Mouse (Mus musculus) testis, adult 2 months (tissue): ENCODE data around the gene Galns. TPM values are rescaled to one million over a fixed set of nuclear protein-coding genes. Genes with fewer than 3 reads are reported as not detected.
"Not testable (repeated sequence)": the region's sequence is repeated elsewhere in the genome, so short reads cannot be mapped to it uniquely, and the experiment has no call there.

ENCODE experiments used
- H3K27ac ChIP-seq: fragments of 200-500 bp; 2 replicates; pipeline ENCODE4 v1.5.1; 2012; ENCODE audit warnings: low read depth, low read length; ENCODE audit not compliant: control insufficient read depth, insufficient read depth
- H3K27me3 ChIP-seq: fragments of 200-500 bp; 2 replicates; pipeline ENCODE4 v1.6.1; 2012; ENCODE audit warnings: mild to moderate bottlenecking, low read length, moderate library complexity; ENCODE audit not compliant: control insufficient read depth, insufficient read depth
- H3K36me3 ChIP-seq: fragments of 200-500 bp; 2 replicates; pipeline ENCODE4 v1.6.1; 2012; ENCODE audit warnings: mild to moderate bottlenecking, low read length; ENCODE audit not compliant: control insufficient read depth, insufficient read depth
- H3K4me1 ChIP-seq: fragments of 200-500 bp; 2 replicates; pipeline ENCODE4 v1.6.1; 2012; ENCODE audit warnings: low read length; ENCODE audit not compliant: control insufficient read depth, insufficient read depth
- H3K4me3 ChIP-seq: fragments of 200-500 bp; 2 replicates; pipeline ENCODE4 v1.5.1; 2012; ENCODE audit warnings: low read depth, mild to moderate bottlenecking, low read length, moderate library complexity, mixed read lengths; ENCODE audit not compliant: control insufficient read depth
- CTCF ChIP-seq: fragments of 200-500 bp; IDR thresholded peaks from 2 replicates; pipeline ENCODE4 v1.5.1; 2012; ENCODE audit warnings: low read depth, mild to moderate bottlenecking, inconsistent platforms, low read length, moderate library complexity; ENCODE audit not compliant: control insufficient read depth, insufficient read depth, insufficient replicate concordance
- POLR2A ChIP-seq: fragments of 200-500 bp; IDR thresholded peaks from 2 replicates; pipeline ENCODE4 v1.6.1; 2012; ENCODE audit warnings: low read depth, mild to moderate bottlenecking, inconsistent platforms, low read length, moderate library complexity; ENCODE audit not compliant: control insufficient read depth
- polyA plus RNA-seq: library from polyadenylated mRNA; depleted of rRNA; stranded (reverse); fragments of >200 nt; gene quantifications from 2 replicates; pipeline ENCODE4 v1.2.3, GENCODE M21; 2012

The Galns gene
- polyA plus RNA-seq, 1 experiment: 5.9 TPM

DNA sequence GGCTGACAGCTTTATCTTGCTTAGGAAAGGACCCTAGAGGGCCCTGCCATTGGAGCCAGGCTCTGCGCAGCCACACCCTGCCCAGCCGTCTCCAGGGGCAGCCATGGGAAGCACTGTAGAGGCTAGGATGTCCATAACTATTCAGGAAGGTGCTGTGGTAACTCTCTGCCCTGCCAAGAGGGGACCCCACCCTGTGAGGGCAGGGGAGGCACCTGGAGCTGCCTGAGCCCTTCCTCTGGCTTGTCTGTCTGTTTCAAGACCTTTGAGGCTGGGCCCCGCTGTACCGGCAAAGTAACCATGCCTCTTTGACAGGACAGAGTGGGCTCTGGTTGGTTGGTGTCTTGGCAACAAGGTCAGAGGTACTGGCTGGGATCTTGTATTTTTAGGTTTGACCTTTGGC is 29.6 kb upstream of the Galns start:
- Histone ChIP-seq H3K27ac (no peak overlapping the region), H3K4me3 (no peak overlapping the region), H3K36me3 (no peaks in the 10 kb centered on the region), H3K4me1 (no peaks in the 10 kb centered on the region; the same call in 1 of the 2 replicates), H3K27me3 (no peaks in the 10 kb centered on the region)
- TF ChIP-seq CTCF (no peak), POLR2A (no peak)

DNA sequence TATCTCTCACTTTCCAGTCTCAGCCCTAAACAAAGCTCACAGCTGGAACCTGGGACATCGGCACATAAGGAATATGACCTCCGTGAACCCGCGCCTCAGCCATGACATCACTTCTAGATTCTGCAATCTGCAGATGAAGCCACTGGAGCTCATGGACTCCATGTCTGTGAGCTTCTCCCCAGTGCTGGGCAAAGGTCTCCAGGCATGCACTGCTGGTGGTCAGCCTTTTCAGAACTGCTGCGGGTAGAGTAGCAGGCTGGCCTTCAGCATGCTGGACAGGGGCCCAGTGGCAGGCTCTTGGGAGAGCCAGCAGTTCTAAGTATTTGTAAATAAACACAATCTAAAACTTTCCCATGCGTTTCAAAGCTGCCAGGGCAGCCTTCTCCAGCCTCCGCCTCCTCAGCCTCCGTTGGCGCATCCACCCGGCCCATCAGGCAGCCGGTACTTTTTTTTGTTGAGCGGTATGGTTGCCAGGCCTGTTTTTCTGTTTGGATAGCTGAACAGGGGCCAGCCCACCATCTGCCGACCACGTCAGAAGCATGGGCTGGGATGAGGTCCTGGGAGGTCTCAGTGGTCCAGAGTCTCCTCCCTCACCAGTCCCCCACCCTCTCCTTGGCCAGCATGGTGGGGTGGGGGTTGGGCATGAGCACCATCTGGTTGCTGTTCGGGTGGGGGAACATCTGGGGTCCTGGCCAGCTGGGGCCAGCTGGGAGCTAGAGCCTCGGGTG is 28.4 kb upstream of the Galns start:
- no peak overlapping the region for H3K4me3 ChIP-seq

DNA sequence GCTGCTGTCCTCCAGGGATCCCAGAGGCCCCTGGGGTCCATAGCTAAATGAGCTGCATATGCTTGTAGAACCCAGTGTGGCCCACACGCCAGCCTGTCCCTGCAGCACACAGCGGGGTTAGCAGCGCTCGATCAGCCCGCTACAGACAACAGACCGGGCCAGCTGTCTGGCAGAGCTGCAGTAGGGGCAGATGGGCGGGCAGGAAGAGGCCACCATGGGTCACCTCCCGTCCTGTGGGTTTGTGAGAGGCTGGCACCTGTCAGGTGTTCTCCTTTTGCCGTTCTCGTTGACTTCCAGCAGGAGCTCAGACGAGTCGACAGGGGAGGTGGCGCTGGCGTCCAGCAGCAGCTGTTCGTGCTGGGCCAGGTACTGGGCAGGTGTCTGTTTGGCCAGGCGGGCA is 27.3 kb upstream of the Galns start:
- Histone ChIP-seq H3K4me3 (no peak overlapping the region), H3K36me3 (no peaks in the 10 kb centered on the region), H3K27ac (no peak overlapping the region), H3K4me1 (no peaks in the 10 kb centered on the region), H3K27me3 (no peaks in the 10 kb centered on the region)
- TF ChIP-seq POLR2A: no peak
- no peak for TF ChIP-seq CTCF

More for the DNA sequence above, 28.4 kb upstream of the Galns start:
- TF ChIP-seq CTCF (no peak), POLR2A (no peak)
- Histone ChIP-seq H3K4me1 (no peaks in the 10 kb centered on the region), H3K27ac (no peak overlapping the region), H3K27me3 (no peaks in the 10 kb centered on the region), H3K36me3 (no peaks in the 10 kb centered on the region)

GRCm38 (mm10) chr8:122637230-122637629 is 26.0 kb upstream of the Galns start:
- no peaks in the 10 kb centered on the region for H3K27me3 ChIP-seq
- H3K36me3 ChIP-seq: no peaks in the 10 kb centered on the region
- no peak for TF ChIP-seq CTCF
- TF ChIP-seq POLR2A: no peak
- no peak overlapping the region for H3K4me3 ChIP-seq
- no peaks in the 10 kb centered on the region for H3K4me1 ChIP-seq
- no peak overlapping the region for H3K27ac ChIP-seq

DNA sequence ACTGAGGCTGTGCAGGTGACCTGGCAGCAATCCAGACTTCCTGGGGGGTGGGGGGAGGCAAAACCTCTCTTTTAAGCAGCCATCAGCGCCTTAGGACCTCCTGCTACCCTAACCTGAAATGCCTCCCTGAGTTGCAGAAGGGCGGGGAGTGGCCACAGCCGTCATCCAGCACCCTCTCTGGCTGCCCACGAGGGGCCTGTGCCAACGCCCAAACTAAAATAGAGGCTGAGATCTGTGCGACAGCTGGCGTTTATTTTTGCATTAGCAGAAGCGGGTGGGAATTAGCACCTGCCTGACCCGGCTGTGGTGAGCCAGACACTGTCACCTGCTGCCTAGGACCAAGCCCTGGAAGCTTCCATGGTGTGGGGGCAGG is 25.5 kb upstream of the Galns start:
- H3K27ac ChIP-seq: no peak overlapping the region
- H3K36me3 ChIP-seq: no peaks in the 10 kb centered on the region
- H3K4me3 ChIP-seq: no peak overlapping the region
- no peaks in the 10 kb centered on the region for H3K4me1 ChIP-seq
- no peaks in the 10 kb centered on the region for H3K27me3 ChIP-seq
- TF ChIP-seq POLR2A: no peak
- no peak for TF ChIP-seq CTCF

- H3K27ac ChIP-seq: no peak overlapping the region
- H3K27me3 ChIP-seq: no peaks in the 10 kb centered on the region
- H3K4me3 ChIP-seq: no peak overlapping the region
- no peaks in the 10 kb centered on the region for H3K36me3 ChIP-seq
- TF ChIP-seq CTCF: no peak
- no peak for TF ChIP-seq POLR2A
- H3K4me1 ChIP-seq: no peaks in the 10 kb centered on the region
Measured at GRCm38 (mm10) chr8:122635878-122636802, 24.9 kb upstream of the Galns start.

DNA sequence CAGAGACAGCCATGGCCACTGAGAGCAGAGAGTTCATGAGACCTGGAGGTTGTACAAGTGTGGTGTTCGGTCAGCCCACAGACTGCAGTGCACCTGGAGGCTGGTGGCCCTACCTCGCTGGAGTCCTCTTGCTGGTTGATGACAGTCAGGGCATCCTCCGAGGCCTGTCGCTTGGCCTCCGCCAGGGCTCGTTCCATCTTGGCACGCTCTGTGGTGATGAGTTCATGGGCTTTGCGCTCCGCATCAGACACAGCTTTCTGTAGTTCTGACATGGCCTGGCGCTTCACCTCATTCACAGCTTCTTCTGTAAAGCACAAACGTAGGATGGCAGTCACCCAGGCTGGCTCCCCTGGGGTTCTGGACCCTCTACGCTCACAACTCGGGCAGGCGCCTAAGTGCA is 21.9 kb upstream of the Galns start:
- TF ChIP-seq POLR2A (no peak), CTCF (no peak)
- no peaks in the 10 kb centered on the region for H3K27me3 ChIP-seq
- no peak overlapping the region for H3K4me3 ChIP-seq
- no peaks in the 10 kb centered on the region; the same call in 1 of the 2 replicates for H3K4me1 ChIP-seq
- no peaks in the 10 kb centered on the region for H3K36me3 ChIP-seq
- H3K27ac ChIP-seq: no peak overlapping the region

DNA sequence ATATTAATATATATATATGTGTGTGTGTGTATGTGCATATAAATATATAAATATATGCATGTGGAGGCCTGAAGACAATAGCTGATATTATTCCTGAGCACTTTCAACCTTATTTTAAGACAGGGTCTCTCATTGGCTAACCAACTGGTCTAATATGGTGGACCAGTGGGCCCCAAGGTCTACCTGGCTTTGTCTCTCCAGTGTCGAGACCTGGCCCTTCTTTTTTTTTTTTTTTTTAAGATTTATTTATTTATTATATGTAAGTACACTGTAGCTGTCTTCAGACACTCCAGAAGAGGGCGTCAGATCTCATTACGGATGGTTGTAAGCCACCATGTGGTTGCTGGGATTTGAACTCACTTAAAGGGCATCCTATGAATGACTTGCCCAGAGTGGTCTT is 20.9 kb upstream of the Galns start:
- not testable (repeated sequence) for H3K27me3 ChIP-seq, H3K36me3 ChIP-seq, H3K4me1 ChIP-seq, H3K27ac ChIP-seq, H3K4me3 ChIP-seq
